Mouse (Mus musculus) liver, embryonic 13.5 days (tissue): ENCODE measurements around the gene Mobp. TPM values are rescaled to one million over a fixed set of nuclear protein-coding genes. Genes with fewer than 3 reads are reported as not detected.
A peak's percentile ranks its signal among the peaks of the same experiment; 100 is the strongest.

Experiments
- ATAC-seq: fragments of 200-750 bp; cut with Nextera tagmentation; 2 replicates; pipeline ENCODE4 v1.8.0; 2017; ENCODE audit warnings: low read depth, mild to moderate bottlenecking, moderate number of reproducible peaks, moderate library complexity
- DNase-seq: peaks from one replicate; pipeline ENCODE4 v3.0.0; 2022
- H3K27ac ChIP-seq: fragments of 300-500 bp; sonication (generic); 2 replicates; pipeline ENCODE4 v1.5.1; 2015; ENCODE audit warnings: moderate library complexity, mild to moderate bottlenecking, inconsistent platforms
- H3K27me3 ChIP-seq: fragments of 300-500 bp; sonication (generic); 2 replicates; pipeline ENCODE4 v1.6.1; 2015; ENCODE audit warnings: mild to moderate bottlenecking, inconsistent platforms
- H3K36me3 ChIP-seq: fragments of 300-500 bp; sonication (generic); 2 replicates; pipeline ENCODE4 v1.6.1; 2015; ENCODE audit warnings: mild to moderate bottlenecking, inconsistent platforms
- H3K4me1 ChIP-seq: fragments of 300-500 bp; sonication (generic); replicated peaks from 2 replicates; pipeline ENCODE4 v1.6.1; 2015; ENCODE audit warnings: inconsistent platforms
- H3K4me2 ChIP-seq: fragments of 300-500 bp; sonication (generic); 2 replicates; pipeline ENCODE4 v1.6.1; 2015; ENCODE audit warnings: inconsistent platforms, mild to moderate bottlenecking, moderate library complexity
- H3K4me3 ChIP-seq: fragments of 300-500 bp; sonication (generic); replicated peaks from 2 replicates; pipeline ENCODE4 v1.5.1; 2015; ENCODE audit warnings: mild to moderate bottlenecking, inconsistent platforms
- H3K9ac ChIP-seq: fragments of 300-500 bp; sonication (generic); 2 replicates; pipeline ENCODE4 v1.6.1; 2015; ENCODE audit warnings: mild to moderate bottlenecking, inconsistent platforms
- H3K9me3 ChIP-seq: fragments of 300-500 bp; sonication (generic); replicated peaks from 2 replicates; pipeline ENCODE4 v1.6.1; 2016; ENCODE audit warnings: inconsistent platforms
- WGBS: fragments of 180-500 bp; shearing (Covaris S2); methylation state at CpG from one replicate; pipeline ENCODE4 v1.1.7; 2015; ENCODE audit not compliant: insufficient replicate concordance; 5-methylcytosine and 5-hydroxymethylcytosine counted together
- polyA plus RNA-seq: library from polyadenylated mRNA; unstranded; fragments of >200 nt; fragmentation: Nextera tagmentation; extraction: Ambion mirVana; gene quantifications from 2 replicates; pipeline ENCODE4 v1.2.1, GENCODE M21; 2015

Mobp gene
- polyA plus RNA-seq, 1 experiment from 2014 or later = not detected

- ATAC-seq (no peak), DNase-seq (no peak)
- H3K4me3 ChIP-seq = no peak overlapping the region
- H3K4me1 ChIP-seq = no peaks in the 10 kb centered on the region
- no peak overlapping the region for H3K27ac ChIP-seq
- H3K27me3 ChIP-seq = peaks cover 9% of the 10 kb centered on the region; the same call in 1 of the 2 replicates
- 63% methylated on average over 5 of the region's 5 CpGs for WGBS
- H3K4me2 ChIP-seq = no peak overlapping the region
- H3K9me3 ChIP-seq = no peaks in the 10 kb centered on the region
- no peak overlapping the region for H3K9ac ChIP-seq
- no peaks in the 10 kb centered on the region for H3K36me3 ChIP-seq
These were observed 37.3 kb downstream of the Mobp start for GRCm38 (mm10) chr9:120186856-120187255.

- no peaks in the 10 kb centered on the region for H3K36me3 ChIP-seq
- H3K27me3 ChIP-seq = peaks cover 9% of the 10 kb centered on the region; the same call in 1 of the 2 replicates
- DNase-seq (no peak), ATAC-seq (no peak)
- 43% methylated on average over 13 of the region's 13 CpGs for WGBS
- peak overlapping the region; percentile 48 for H3K4me2 ChIP-seq
- H3K27ac ChIP-seq = no peak overlapping the region
- H3K4me1 ChIP-seq = no peaks in the 10 kb centered on the region
- no peaks in the 10 kb centered on the region for H3K9me3 ChIP-seq
- H3K9ac ChIP-seq = no peak overlapping the region
- H3K4me3 ChIP-seq = peak overlapping the region; percentile 33
These were observed 41.4 kb downstream of the Mobp start for GRCm38 (mm10) chr9:120190891-120191290.

GRCm38 (mm10) chr9:120191362-120192098 lies 42.0 kb downstream of the Mobp start:
- Histone ChIP-seq H3K4me2 (peak overlapping the region; percentile 48), H3K9ac (no peak overlapping the region), H3K4me1 (no peaks in the 10 kb centered on the region), H3K4me3 (peak overlapping the region; percentile 33), H3K27me3 (peaks cover 9% of the 10 kb centered on the region; the same call in 1 of the 2 replicates), H3K27ac (no peak overlapping the region), H3K36me3 (no peaks in the 10 kb centered on the region), H3K9me3 (no peaks in the 10 kb centered on the region)
- WGBS = 27% methylated on average over 21 of the region's 21 CpGs
- ATAC-seq = no peak
- peak; percentile 33 for DNase-seq

GRCm38 (mm10) chr9:120192742-120193141 lies 43.2 kb downstream of the Mobp start:
- Histone ChIP-seq H3K4me2 (no peak overlapping the region), H3K27me3 (peaks cover 9% of the 10 kb centered on the region; the same call in 1 of the 2 replicates), H3K4me3 (no peak overlapping the region), H3K9me3 (no peaks in the 10 kb centered on the region), H3K4me1 (no peaks in the 10 kb centered on the region), H3K36me3 (no peaks in the 10 kb centered on the region), H3K9ac (no peak overlapping the region), H3K27ac (no peak overlapping the region)
- DNase-seq = no peak
- ATAC-seq = no peak
- WGBS = 62% methylated on average over 7 of the region's 7 CpGs

- Histone ChIP-seq H3K27me3 (no peaks in the 10 kb centered on the region), H3K36me3 (no peaks in the 10 kb centered on the region), H3K4me3 (no peak overlapping the region), H3K4me1 (no peaks in the 10 kb centered on the region), H3K4me2 (no peak overlapping the region), H3K9me3 (no peaks in the 10 kb centered on the region), H3K27ac (no peak overlapping the region), H3K9ac (no peak overlapping the region)
- WGBS = 27% methylated on average over 4 of the region's 4 CpGs
- no peak for ATAC-seq
- no peak for DNase-seq
These were observed 51.4 kb downstream of the Mobp start for GRCm38 (mm10) chr9:120200873-120201272.

- 53% methylated on average over 7 of the region's 7 CpGs for WGBS
- H3K9me3 ChIP-seq = no peaks in the 10 kb centered on the region
These were observed 52.2 kb downstream of the Mobp start for GRCm38 (mm10) chr9:120201743-120202142.

GRCm38 (mm10) chr9:120202683-120203082 lies 53.2 kb downstream of the Mobp start:
- no peaks in the 10 kb centered on the region for H3K27me3 ChIP-seq
- no peak overlapping the region for H3K27ac ChIP-seq
- no peak overlapping the region for H3K4me2 ChIP-seq
- no peaks in the 10 kb centered on the region for H3K36me3 ChIP-seq
- DNase-seq (no peak), ATAC-seq (no peak)
- no peak overlapping the region for H3K4me3 ChIP-seq
- H3K9me3 ChIP-seq = no peaks in the 10 kb centered on the region
- H3K9ac ChIP-seq = no peak overlapping the region
- WGBS = 21% methylated on average over 12 of the region's 12 CpGs
- no peaks in the 10 kb centered on the region for H3K4me1 ChIP-seq

More at GRCm38 (mm10) chr9:120201743-120202142, 52.2 kb downstream of the Mobp start:
- H3K4me2 ChIP-seq = no peak overlapping the region
- no peak overlapping the region for H3K4me3 ChIP-seq
- no peaks in the 10 kb centered on the region for H3K36me3 ChIP-seq
- no peaks in the 10 kb centered on the region for H3K4me1 ChIP-seq
- no peak overlapping the region for H3K27ac ChIP-seq
- no peak for ATAC-seq
- no peak for DNase-seq
- H3K9ac ChIP-seq = no peak overlapping the region
- no peaks in the 10 kb centered on the region for H3K27me3 ChIP-seq

GRCm38 (mm10) chr9:120203936-120204335 lies 54.4 kb downstream of the Mobp start:
- no peak for ATAC-seq

GRCm38 (mm10) chr9:120206897-120207296 lies 57.4 kb downstream of the Mobp start:
- DNase-seq (no peak), ATAC-seq (no peak)
- Histone ChIP-seq H3K4me2 (no peak overlapping the region), H3K9ac (no peak overlapping the region), H3K9me3 (no peaks in the 10 kb centered on the region), H3K4me1 (no peaks in the 10 kb centered on the region), H3K4me3 (no peak overlapping the region), H3K36me3 (no peaks in the 10 kb centered on the region), H3K27me3 (no peaks in the 10 kb centered on the region), H3K27ac (no peak overlapping the region)
- 75% methylated on average over 17 of the region's 17 CpGs for WGBS

More at GRCm38 (mm10) chr9:120203936-120204335, 54.4 kb downstream of the Mobp start:
- no peak overlapping the region for H3K9ac ChIP-seq
- 78% methylated on average over 10 of the region's 10 CpGs for WGBS
- H3K9me3 ChIP-seq = no peaks in the 10 kb centered on the region
- H3K4me1 ChIP-seq = no peaks in the 10 kb centered on the region
- no peak for DNase-seq
- H3K4me2 ChIP-seq = no peak overlapping the region
- no peaks in the 10 kb centered on the region for H3K27me3 ChIP-seq
- no peak overlapping the region for H3K4me3 ChIP-seq
- H3K36me3 ChIP-seq = no peaks in the 10 kb centered on the region
- no peak overlapping the region for H3K27ac ChIP-seq

GRCm38 (mm10) chr9:120210068-120210467 lies 60.6 kb downstream of the Mobp start:
- no peak for DNase-seq
- Histone ChIP-seq H3K9me3 (no peaks in the 10 kb centered on the region), H3K4me3 (no peak overlapping the region), H3K27me3 (no peaks in the 10 kb centered on the region), H3K27ac (no peak overlapping the region), H3K9ac (no peak overlapping the region), H3K4me2 (no peak overlapping the region), H3K36me3 (no peaks in the 10 kb centered on the region), H3K4me1 (no peaks in the 10 kb centered on the region)
- no peak for ATAC-seq
- WGBS = 60% methylated on average over 4 of the region's 4 CpGs

GRCm38 (mm10) chr9:120210865-120211264 lies 61.4 kb downstream of the Mobp start:
- WGBS = 61% methylated on average over 4 of the region's 4 CpGs

GRCm38 (mm10) chr9:120212936-120213335 lies 63.4 kb downstream of the Mobp start:
- Histone ChIP-seq H3K27ac (no peak overlapping the region), H3K36me3 (no peaks in the 10 kb centered on the region), H3K9ac (no peak overlapping the region), H3K27me3 (no peaks in the 10 kb centered on the region), H3K4me3 (no peak overlapping the region), H3K4me2 (no peak overlapping the region), H3K9me3 (no peaks in the 10 kb centered on the region), H3K4me1 (no peaks in the 10 kb centered on the region)
- DNase-seq = no peak
- no peak for ATAC-seq
- WGBS = 76% methylated on average over 6 of the region's 6 CpGs

More at GRCm38 (mm10) chr9:120210865-120211264, 61.4 kb downstream of the Mobp start:
- no peak overlapping the region for H3K27ac ChIP-seq
- H3K4me2 ChIP-seq = no peak overlapping the region
- DNase-seq = no peak
- H3K36me3 ChIP-seq = no peaks in the 10 kb centered on the region
- ATAC-seq = no peak
- H3K4me3 ChIP-seq = no peak overlapping the region
- H3K4me1 ChIP-seq = no peaks in the 10 kb centered on the region
- H3K27me3 ChIP-seq = no peaks in the 10 kb centered on the region
- H3K9ac ChIP-seq = no peak overlapping the region
- no peaks in the 10 kb centered on the region for H3K9me3 ChIP-seq
